Mouse (Mus musculus) embryonic fibroblast, embryonic 13.5 days (primary cell): ENCODE data around the gene Mrpl47. TPM values are rescaled to one million over a fixed set of nuclear protein-coding genes. Genes with fewer than 3 reads are reported as not detected.
A peak's percentile ranks its signal among the peaks of the same experiment; 100 is the strongest.
"Not testable (repeated sequence)": the region's sequence is repeated elsewhere in the genome, so short reads cannot be mapped to it uniquely, and the experiment has no call there.

Experiments used
- H3K27ac ChIP-seq: 2 replicates; pipeline ENCODE4 v1.5.1; 2012; ENCODE audit warnings: low read length, control low read depth, inconsistent platforms; ENCODE audit not compliant: insufficient read depth
- H3K4me1 ChIP-seq: 2 replicates; pipeline ENCODE4 v1.6.1; 2011; ENCODE audit warnings: low read length; ENCODE audit not compliant: control insufficient read depth, insufficient read depth
- H3K4me3 ChIP-seq: 2 replicates; pipeline ENCODE4 v1.5.1; 2011; ENCODE audit warnings: mild to moderate bottlenecking, control low read depth, low read length; ENCODE audit not compliant: insufficient read depth
- CTCF ChIP-seq: IDR thresholded peaks from 2 replicates; pipeline ENCODE4 v1.5.1; 2011; ENCODE audit warnings: mild to moderate bottlenecking, control low read depth, low read length, moderate library complexity, borderline replicate concordance; ENCODE audit not compliant: insufficient read depth
- POLR2A ChIP-seq: IDR thresholded peaks from 2 replicates; pipeline ENCODE4 v1.6.1; 2011; ENCODE audit warnings: low read depth, mild to moderate bottlenecking, control low read depth, low read length, moderate library complexity
- polyA plus RNA-seq: library from polyadenylated mRNA; stranded (reverse); fragments of >200 nt; gene quantifications from 2 replicates; pipeline ENCODE4 v1.2.4, GENCODE M21; 2011; ENCODE audit warnings: low read depth; ENCODE audit not compliant: missing spikeins, insufficient read length

Gene Mrpl47
- polyA plus RNA-seq, 1 experiment, result 22.7 TPM

DNA sequence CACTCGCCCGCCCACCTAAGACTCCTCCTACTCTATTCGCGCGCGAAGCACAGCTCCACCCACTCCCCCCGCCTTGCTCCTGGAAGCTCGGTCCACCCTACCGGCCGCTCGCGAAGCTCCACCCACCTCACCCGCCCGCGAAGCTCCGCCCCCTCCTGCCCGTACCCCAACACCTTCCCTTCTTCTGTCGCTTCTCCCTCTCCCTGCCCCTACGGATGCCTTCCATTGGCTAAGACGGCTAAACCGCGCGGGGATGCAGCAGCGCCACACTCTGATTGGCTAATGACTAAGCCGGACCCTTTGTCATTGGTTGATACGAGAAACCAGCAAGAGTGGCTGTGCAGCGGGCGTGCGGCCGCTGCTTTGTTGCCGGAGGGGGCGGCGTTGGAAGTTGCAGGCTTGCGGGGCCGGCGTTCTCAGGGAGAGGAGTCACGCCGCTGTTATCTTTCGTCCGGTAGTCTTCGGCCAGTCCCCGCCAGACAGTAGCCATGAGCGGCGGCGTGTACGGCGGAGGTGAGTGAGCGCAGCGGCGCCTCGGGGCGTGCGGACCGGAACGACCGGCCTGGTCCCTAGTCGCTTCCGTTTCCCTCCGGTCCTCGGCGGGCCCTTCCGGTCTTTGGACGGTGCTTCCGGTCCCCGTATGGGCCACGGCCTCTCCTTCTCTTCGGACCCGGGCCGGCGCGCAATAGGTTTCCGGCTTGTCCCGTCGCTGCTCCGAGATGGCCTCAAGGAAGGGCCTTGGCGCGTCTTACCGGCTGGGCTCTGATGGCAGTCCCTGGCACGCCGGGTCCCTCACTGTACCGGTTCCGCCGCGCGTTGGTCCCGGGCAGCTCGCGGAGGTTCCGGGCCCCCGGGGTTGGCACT lies 28.8 kb downstream of the Mrpl47 start:
- H3K4me3 ChIP-seq, result peak overlapping the region; percentile 93
- TF ChIP-seq POLR2A (peak; percentile 57), CTCF (no peak)
- no peaks in the 10 kb centered on the region for H3K4me1 ChIP-seq
- peak overlapping the region; percentile 69 for H3K27ac ChIP-seq

DNA sequence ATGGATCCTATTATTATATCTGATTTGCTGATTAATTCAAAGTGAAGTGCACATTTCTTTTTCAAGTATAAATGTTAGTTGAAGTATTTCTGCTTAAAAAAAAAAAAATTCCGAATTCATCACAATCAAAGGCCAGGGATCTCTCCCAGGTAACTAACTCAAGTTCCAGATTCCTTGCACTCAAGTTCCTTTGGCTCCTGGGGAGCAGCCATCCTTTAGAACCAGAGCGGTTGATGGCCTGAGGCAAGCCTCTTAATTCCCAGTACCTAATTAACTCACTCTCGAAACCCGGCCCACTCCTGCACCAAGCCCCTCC lies 29.4 kb downstream of the Mrpl47 start:
- Histone ChIP-seq H3K4me1 (no peaks in the 10 kb centered on the region), H3K27ac (no peak overlapping the region), H3K4me3 (peak overlapping the region; percentile 43; the same call in 1 of the 2 replicates)
- peak; percentile 47; the same call in 1 of the 2 replicates for TF ChIP-seq POLR2A
- no peak for TF ChIP-seq CTCF

DNA sequence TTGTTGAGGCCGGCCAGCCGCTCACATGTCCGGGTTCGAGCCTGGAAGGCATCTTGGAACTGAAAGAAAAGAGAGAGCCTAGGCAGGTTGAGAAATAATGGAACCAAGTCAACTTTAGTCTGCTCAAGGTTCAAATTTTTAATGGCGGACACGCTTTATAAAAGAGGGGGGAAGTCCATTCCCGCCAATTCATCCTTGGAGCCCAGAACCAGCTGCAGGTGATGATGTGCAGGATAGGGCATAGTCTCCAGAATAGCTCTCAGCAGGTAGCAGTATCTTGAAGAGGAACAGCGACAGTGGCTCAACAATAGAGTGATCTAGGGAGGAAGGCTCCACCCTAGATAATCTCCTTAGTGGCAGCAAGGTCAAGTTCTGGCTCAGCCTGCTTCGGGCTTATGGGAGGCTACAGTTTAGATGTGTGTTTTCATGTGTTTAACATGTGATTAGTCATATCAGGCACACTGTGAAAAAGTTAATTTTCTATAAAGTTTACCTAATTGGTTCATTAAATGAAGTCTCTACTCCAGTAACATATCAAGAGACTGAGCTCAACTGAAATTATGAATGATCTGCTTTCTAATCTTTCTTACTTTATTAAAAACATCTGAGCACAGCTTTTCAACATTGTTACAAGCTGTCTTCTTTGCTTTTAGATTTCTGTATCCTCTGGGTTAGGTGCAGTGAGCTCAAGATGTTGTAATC lies 31.6 kb downstream of the Mrpl47 start, which contains the start of gene Actl6a:
Gene Actl6a, plus strand, starts transcription at position 652 of the 702 bp plus-strand sequence.
- not testable (repeated sequence) for H3K27ac ChIP-seq, H3K4me3 ChIP-seq, H3K4me1 ChIP-seq

DNA sequence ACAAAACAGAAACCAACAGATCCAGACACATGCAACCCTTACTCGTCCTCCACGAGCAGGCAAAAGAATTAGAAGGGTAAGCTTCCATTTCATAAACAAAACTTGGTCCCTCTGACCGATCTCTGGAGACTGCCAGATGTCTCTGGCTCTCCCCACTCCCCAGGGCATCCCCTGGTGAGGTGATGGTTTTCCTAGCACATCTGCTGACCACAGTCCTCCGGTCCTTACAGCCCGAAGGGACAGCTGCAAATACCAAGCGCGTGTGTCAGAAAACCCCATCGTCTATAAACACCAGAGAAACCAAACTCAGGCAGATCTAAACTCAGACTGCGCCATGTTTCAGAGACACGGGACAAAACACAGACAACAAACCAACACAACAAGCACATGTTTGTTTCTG lies 32.8 kb downstream of the Mrpl47 start:
- H3K4me3 ChIP-seq, result not testable (repeated sequence)

DNA sequence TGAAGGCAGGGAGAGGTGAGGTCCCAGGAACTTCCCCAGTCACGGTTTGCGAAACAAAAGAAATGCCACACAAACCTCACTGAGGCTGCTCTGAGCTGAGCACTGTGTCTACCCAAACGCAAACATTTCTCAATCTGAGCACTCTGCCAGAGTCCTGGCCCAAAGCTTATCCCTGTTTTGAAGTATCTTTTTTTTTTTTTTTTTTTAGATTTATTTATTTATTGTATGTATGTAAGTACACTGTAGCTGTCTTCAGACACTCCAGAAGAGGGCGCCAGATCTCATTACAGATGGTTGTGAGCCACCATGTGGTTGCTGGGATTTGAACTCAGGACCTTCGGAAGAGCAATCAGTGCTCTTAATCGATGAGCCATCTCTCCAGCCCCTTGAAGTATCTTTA lies 33.4 kb downstream of the Mrpl47 start:
- H3K4me3 ChIP-seq, H3K4me1 ChIP-seq, H3K27ac ChIP-seq: not testable (repeated sequence)

More for the DNA sequence above, 32.8 kb downstream of the Mrpl47 start:
- not testable (repeated sequence) for H3K27ac ChIP-seq, H3K4me1 ChIP-seq

DNA sequence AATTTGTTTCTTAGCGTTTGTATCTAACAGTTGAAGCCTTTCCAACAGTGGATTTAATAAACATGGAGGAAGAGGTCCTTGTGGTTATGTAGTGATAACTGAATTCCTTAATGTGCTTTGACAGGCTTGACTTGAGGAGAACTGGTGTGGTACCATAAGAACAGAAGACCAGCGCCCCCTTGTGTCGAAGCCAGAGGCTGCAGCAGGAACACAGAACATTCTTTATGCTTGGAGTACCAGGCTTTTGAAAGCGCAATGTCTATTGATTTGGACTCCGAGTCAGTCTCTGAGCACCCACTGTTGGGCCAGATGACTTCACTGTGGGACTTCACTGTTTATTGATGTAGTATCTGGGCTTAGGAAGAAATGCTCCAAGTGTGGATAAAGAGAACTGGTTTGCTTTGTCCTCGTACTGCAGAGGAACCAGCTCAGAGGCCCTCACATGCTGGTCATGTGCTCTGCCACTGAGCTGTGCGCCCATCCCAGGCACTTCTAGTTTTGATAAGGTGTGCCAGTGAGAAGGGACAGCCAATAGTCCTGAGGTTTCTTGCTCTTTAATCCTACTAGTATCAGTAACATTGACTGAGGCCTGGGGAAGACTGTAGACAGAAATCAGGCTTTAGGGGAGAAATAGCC lies 39.1 kb downstream of the Mrpl47 start:
- TF ChIP-seq POLR2A (no peak), CTCF (peak; percentile 83)
- Histone ChIP-seq H3K27ac (no peak overlapping the region), H3K4me1 (no peaks in the 10 kb centered on the region), H3K4me3 (no peak overlapping the region)

DNA sequence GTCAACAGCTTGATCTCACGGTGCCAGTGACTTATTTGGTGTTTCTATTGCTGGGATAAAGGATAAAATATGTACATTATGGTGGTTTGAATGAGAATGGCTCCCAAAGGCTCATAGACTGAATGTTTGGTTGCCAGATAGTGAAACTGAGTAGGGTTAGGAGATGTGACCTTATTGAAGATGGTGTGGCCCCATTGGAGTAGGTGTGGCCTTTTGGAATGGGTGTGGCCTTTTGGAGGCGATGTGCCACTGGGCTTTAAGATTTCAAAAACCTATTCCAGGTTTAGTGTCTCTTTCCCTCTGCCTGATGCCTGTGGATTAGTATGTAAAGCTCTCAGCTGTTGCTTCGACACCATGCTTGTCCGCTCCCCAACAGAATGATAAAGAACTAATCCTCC lies 41.8 kb downstream of the Mrpl47 start:
- no peak overlapping the region for H3K27ac ChIP-seq
- no peaks in the 10 kb centered on the region for H3K4me1 ChIP-seq
- H3K4me3 ChIP-seq, result no peak overlapping the region
- TF ChIP-seq CTCF (no peak), POLR2A (no peak)

DNA sequence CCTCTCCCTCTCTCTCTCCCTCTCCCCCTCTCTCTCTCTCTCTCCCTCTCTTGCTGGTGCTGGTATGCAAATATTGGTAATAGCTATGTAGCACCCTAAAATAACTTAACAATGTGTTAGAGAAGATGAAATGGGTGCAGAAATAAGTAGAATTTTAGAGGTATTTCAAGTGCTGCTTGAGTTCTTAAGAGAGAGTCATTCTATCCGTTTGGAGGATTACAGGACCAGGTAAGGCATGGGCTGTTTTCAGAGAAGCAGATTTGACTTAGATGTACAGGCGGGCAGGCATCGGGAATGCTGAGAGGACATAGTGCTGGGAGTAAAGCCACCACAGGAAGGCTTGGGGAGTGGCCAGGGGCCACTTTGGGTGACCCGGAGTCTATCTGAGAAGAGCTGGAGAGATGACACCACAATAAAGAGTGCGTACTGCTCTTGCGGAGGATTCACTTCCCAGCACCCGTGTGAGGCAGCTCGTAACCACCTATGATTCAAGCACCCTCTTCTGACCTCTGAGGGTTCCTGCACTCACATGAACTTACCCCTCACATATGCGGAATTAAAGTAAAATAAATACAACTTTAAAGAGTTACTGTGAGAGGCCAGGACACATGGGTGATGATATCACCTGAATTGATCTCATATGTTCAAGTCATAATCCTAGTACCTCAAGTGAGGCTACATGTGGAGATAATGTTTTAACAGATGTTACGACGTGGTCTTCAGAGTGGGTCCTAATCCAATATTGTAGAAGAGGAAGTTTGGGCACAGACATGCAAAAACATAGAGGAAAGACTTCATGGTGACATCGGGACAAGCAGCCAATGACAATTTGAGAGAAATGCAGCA lies 42.4 kb downstream of the Mrpl47 start:
- no peak overlapping the region for H3K4me3 ChIP-seq
- H3K27ac ChIP-seq, result no peak overlapping the region
- no peak for TF ChIP-seq CTCF
- TF ChIP-seq POLR2A, result no peak
- H3K4me1 ChIP-seq, result no peaks in the 10 kb centered on the region

DNA sequence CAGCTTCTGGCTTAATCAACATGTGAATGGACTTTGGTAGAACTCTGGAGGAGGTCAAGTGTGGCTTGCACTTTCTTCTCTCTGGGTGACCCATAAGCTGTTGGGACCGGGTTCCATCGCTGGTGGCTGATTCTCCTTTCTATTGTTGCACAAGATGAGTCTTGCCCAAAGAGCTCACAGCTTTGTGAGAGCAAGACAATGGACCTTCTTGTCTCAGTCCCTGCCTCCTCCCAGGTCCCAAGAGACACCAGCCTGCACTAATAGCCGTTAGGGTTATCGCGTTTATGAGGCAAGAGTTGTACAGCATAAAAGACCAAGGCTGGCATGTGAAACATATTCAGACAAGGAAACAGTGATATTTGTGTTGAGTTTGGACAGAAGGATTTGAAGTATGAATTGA lies 43.2 kb downstream of the Mrpl47 start:
- no peak for TF ChIP-seq POLR2A
- no peak for TF ChIP-seq CTCF
- Histone ChIP-seq H3K4me1 (no peaks in the 10 kb centered on the region), H3K27ac (no peak overlapping the region), H3K4me3 (no peak overlapping the region)
